Mouse (Mus musculus): ENCODE results near the gene Lrrd1. TPM values are rescaled to one million over a fixed set of nuclear protein-coding genes. Genes with fewer than 3 reads are reported as not detected.

The Lrrd1 gene
- polyA plus RNA-seq (2012; ENCODE audit: low replicate concordance) = 0.07 TPM in 1 of 2 replicates, not detected in the other

DNA sequence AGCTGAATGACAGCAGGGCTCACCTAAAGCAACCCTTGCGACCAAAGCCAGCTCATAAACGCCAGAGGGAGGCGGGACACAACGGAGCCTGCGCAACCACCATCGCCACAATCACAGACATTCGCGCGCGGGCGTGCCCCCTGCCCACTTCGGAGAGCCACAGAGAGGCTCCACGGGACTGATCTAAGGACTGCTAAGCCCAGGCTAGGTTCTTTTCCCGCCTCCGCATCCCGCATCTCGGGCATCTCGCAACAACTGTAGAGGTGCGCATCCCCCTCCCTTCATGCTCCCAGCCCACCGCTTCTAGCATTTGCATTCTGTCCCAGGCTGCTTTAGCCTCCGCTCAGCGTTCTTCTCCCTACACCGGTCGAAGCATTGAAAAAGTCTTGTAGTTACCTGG lies at the start of gene Lrrd1:
Gene Lrrd1, plus strand, starts transcription at position 148 of the 400 bp plus-strand sequence.

DNA sequence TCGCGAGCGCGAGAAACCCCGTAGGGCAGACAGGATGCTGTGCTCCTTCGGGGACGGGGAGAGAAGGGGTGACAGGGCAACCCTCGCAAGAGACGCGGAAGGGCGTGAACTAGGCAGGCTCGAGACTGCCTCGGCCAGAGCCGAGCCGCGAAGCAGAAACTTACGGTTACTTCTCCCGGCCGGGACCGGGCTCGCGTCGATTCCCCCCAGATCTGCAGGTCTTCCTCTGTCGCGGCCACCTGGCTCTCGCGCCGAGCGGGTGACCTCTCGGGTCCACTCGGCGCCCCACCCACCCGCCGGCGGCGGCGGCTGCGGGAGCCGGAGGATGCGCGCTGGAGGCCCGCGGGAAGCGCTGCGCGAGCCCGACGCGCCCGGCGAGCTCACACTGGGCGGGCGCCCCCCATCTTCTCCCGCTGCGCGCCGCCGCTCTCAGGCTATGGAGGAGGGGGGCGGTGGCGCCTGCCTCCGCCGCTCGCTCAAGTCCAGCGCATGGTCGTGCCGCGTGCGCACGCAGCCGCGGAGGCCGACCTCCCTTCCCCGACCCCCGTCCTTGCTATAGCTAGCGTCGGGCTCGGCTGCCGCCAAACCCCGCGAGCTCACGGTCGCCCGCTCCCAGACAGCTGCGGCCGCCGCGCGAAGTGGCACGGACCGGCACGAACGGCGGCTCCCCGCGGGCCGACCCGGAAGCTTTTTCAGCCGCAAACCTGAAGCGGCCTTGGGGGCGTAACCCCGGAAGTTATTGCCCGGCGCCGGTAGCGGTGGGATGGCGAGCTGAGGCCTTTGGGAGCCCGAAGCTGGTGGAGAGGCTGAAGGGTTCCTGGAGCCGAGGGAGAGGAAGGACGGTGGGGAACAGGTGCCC lies 42.3 kb upstream of the Lrrd1 start, which contains the start of the genes Ankib1 and Krit1:
Gene Ankib1, minus strand, starts transcription at position 493 of the 859 bp plus-strand sequence.
Gene Krit1, plus strand, starts transcription at position 752 of the 859 bp plus-strand sequence.

DNA sequence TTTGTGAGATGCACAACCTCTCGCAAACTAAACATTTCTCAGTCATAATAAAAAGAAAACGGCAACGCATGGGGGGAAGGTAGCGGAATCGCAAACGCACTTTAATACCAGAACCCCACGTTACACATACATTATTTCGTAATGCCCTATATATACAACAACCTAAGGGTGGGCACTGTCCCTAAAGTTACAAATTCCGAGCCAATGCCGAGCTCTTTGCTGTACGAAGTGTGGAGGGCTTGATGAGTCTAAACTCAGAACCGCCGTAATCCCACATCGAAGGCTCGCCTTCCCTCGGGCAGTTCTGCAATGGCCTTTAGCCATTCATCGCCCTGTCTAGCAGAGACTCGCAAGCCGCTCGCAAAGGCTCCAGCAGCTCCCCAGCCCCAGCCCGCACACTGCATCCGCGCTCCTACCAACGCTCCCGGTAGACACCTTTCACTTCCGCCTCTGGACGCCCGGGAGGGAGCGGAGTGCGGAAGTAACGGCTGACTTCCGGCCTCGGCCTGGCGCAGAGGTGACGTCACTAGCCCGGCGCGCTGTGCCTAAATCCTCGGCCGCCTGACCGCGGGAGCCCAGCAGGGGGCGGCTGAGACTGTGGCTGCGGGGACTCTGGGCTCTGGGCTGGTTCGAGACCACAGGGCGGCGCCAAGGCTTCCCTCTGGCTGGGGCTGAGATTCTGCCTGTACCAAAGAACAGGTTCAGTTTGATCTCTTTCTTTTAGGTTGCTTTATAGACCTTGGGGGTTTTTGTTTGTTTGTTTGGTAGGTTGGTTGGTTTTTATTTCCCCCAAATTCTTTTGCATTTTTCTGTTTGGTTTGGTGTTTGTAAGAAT lies 48.7 kb downstream of the Lrrd1 start, which contains the start of gene Mterf1a:
Gene Mterf1a, minus strand, starts transcription at position 475 of the 835 bp plus-strand sequence.

Other genes starting within 250 kb of the Lrrd1 start
- 1.6 and 4.0 TPM in 2 replicates for gene Pex1, start 249.1 kb upstream of the Lrrd1 start, polyA plus RNA-seq (2012; ENCODE audit: low replicate concordance)
- gene Rbm48, start 248.6 kb upstream of the Lrrd1 start, polyA plus RNA-seq (2012; ENCODE audit: low replicate concordance) = 4.5 and 4.7 TPM in 2 replicates
- gene Tmbim7, start 194.0 kb upstream of the Lrrd1 start, polyA plus RNA-seq (2012; ENCODE audit: low replicate concordance) = not detected in 2 replicates
- gene Gatad1, start 188.0 kb upstream of the Lrrd1 start, polyA plus RNA-seq (2012; ENCODE audit: low replicate concordance) = 23.5 and 35.2 TPM in 2 replicates
- gene Ankib1, start 42.2 kb upstream of the Lrrd1 start, polyA plus RNA-seq (2012; ENCODE audit: low replicate concordance) = 10.9 and 15.7 TPM in 2 replicates
- 7.4 TPM in 2 replicates for gene Krit1, start 42.0 kb upstream of the Lrrd1 start, polyA plus RNA-seq (2012; ENCODE audit: low replicate concordance)
- 0.61 and 0.73 TPM in 2 replicates for gene Mterf1a, start 48.8 kb downstream of the Lrrd1 start, polyA plus RNA-seq (2012; ENCODE audit: low replicate concordance)
- 42.5 and 74.7 TPM in 2 replicates for gene Akap9, start 82.9 kb downstream of the Lrrd1 start, polyA plus RNA-seq (2012; ENCODE audit: low replicate concordance)